Mouse (Mus musculus) hindlimb bud, embryonic 11.5 days (tissue): ENCODE data around the gene Fads2.

Source experiments
- DNase-seq: peaks from one replicate; pipeline ENCODE4 v3.0.0-alpha.2; 2012; ENCODE audit warnings: low read depth, low spot score; ENCODE audit errors: extremely low spot score

Gene Fads2

GRCm38 (mm10) chr19:10104234-10104633 is 2.7 kb upstream of the Fads2 start:
- no peak for DNase-seq

GRCm38 (mm10) chr19:10102054-10102700 is 631 bp upstream of the Fads2 start:
- DNase-seq = no peak

DNA sequence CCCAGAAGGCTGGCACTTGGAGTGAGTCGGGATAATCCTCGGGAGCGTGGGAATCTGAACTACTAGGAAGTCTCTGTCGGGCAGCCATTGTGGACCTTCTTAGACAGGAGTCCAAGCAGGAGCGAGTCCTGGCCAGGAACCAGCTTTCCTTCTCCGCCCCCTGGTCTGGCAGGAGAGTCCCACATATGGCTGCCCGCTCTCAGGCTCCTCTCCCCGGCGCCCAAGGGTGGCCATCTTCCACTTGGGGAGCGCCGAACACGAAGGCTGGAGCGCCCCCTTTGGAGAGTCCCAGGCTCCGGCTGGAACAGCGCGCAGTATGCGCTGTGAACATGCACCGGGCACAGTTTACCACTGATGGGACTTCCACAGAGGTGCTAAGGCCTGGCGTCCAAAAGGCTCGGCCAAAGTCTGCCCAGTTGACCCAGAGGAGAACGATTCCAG is 895 bp downstream of the Fads2 start:
- DNase-seq = no peak

DNA sequence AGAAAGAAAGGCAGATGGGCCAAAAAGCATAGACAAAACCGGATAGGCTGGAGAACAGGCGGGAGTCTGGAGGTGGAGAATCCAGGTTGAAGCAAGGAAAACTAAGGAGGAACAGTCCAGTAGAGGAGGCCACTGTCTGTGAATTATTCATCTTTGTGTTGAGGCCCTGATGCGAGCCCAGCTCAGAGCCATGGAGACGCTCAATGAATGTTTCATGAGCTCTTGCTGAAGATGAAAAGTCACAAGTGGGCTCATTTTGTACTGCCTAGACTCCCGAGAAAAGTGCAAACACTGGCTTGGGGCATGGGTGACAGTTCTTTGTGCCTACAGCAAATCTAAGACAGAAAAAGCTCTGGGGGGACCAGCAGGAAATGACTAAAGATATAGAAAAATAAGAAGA is 3.7 kb downstream of the Fads2 start:
- DNase-seq = no peak

- DNase-seq = no peak
Observed at GRCm38 (mm10) chr19:10096371-10096876, 5.1 kb downstream of the Fads2 start.

DNA sequence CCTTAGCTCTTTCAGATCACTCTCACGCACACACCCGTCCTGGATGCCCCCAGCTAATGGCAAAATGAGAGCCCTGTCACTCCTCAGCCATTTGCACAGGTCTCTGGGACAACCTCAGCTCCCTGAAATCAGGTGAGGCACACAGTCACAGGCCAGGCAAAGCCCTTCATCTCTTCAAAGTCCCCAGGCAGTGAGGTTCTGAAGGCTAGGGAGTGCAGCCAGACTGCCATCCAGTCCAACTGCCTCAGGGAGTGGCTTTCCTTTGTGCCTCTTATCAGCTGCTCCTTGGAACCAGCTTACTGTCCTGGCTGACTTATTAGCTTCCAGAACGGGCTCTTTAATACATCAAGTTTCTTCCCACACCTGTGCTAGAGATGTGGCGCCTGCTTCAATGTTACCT is 6.9 kb downstream of the Fads2 start:
- DNase-seq = no peak

DNA sequence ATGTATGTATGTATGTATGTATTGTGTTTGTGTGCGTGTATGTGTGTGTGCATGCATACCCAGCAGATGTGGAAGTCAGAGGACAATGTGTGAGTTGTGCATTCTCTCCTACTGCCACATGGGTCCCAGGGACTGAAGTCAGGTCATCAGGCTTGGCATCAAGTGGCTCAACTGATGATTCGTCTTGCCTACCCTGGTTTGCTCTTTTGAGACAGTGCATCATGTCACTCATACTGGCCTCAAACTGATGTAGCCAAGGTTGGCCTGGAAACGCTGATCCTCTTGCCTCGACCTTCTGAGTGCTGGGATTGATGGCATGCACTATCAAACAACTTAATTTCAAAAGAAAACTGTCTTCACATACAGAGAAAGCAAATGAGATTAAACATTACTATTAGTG is 7.7 kb downstream of the Fads2 start:
- DNase-seq = no peak

- DNase-seq = no peak
Observed at GRCm38 (mm10) chr19:10086976-10087375, 14.6 kb downstream of the Fads2 start.

DNA sequence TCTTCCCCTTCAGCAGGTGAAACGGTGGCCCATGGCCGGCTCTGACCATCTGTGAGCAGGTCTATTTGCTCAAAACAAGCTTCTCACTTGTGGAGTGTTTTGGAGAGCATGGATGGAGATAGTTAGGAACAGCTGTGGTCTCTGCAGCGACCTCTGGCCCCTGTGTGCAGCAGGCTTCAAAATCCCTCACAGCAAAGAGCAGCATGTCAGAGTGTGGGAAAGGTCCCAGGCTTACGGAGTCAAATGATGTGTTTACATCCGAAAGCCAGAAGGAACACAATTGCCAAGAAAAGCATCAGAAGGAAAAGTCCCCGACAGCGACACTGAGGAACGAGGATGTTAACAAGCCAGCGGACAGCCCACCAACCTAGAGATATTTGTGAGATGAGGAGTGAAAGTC is 16.1 kb downstream of the Fads2 start:
- DNase-seq = no peak

DNA sequence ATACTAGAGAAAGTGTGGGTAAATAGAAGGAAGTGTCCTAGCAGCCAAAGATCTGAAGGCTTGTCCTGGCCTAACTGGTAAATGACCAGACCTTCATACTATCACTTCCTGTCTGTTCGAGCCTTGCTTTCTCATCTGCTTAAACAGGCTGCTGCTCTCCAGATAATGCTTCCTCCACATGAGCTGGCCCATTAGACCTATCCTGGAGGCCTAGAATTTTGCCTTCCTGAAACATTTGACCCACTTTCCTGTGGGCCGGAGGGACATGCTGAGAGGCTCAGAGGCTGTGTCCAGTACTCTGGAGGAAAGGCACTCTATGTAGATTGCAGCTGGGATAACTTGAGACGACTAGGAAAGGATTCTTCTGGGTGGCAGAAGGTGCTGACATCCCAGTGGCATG is 19.4 kb downstream of the Fads2 start:
- no peak for DNase-seq

DNA sequence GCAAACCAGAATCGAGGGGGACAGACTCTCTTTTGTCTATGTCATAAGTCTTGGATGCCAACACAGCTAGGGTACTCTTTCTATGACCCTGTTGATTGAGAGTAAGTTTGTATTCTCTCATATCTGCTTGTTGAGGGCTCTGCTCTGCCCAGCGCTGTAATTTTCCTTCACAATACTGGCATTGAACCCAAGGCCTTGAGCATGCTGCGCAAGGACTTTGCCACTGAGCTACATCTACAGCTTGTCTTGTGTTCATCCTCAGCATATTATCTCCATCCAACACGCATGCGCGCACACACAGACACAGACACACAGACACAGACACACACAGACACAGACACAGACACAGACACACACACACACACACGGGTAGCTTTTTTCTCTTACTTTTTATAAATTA is 21.2 kb downstream of the Fads2 start:
- no peak for DNase-seq

DNA sequence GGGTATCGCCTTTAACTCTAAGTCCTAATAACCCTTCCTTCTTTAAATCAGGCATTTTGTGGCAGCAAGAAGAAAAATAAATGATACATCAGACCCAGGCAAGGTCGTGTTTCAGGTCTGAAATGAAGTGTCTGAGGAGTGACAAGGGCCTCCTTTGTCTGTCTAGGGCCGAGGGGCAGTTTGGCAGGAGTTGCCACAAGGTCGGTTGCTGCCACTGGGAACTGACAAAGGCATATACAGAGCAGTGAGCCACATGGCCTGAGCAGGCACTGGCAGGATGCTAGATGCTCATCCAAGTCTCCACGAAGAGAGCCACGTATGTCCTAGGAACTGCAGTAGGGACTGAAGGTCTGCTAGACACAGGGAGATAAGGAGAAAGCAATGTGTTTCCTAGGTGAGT is 23.2 kb downstream of the Fads2 start:
- DNase-seq = no peak

- DNase-seq = no peak
Observed at GRCm38 (mm10) chr19:10073145-10073544, 28.4 kb downstream of the Fads2 start.

DNA sequence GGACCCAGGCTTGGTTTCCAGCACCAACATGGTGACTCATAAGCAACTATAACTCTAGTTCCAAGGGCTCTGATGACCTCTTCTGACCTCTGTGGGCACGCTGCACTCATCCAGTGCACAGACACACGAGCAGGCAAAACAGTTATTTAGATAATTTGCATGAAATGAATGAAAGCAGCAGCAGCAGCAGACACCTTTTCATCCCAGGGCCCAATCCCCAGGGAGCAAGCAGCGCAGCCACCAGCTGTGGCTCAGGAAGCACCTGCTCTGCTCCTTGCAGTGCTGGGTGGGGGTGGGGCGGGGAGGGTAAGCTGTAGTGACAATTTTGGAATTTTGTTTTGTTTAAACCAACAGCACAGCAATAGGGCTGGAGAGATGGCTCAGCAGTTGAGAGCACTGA is 29.7 kb downstream of the Fads2 start:
- DNase-seq = no peak

GRCm38 (mm10) chr19:10071166-10071565 is 30.4 kb downstream of the Fads2 start:
- DNase-seq = no peak

- DNase-seq = no peak
Observed at GRCm38 (mm10) chr19:10070186-10070980, 31.2 kb downstream of the Fads2 start.

DNA sequence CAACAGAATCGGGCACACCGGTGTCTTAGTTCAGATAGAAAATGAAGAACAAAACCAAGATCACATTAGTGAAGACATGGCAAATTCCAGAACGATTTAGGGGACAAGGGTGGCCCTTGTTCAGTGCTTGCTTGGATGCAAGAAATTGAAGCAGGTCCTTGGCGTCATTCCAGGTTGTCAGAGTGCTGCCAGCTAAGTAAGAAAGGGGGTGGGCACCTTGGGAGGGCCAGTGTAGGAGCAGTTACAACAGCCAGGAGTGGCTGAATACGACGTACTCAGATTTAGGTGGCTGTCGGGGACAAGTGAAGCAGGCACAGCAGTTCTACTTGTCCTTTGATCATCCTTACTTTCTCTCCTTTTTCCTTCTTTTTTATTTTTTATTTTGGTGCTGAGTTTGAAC is 33.8 kb downstream of the Fads2 start:
- DNase-seq = no peak

- no peak for DNase-seq
Observed at GRCm38 (mm10) chr19:10066502-10066901, 35.0 kb downstream of the Fads2 start.

DNA sequence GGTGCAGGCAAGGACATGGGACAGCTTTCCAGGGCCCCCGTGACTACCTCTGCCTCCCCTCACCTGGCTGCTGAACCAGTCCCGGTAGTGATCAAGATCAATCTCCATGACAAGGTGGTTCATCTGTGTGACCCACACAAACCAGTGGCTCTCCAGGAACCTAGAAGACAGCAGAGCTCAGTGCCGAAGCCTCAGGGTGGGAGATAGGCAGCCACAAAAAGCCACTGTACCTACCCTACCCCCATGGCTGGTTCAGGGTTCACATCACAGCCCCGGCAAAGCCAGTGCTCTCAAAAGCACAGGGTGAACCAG is 35.4 kb downstream of the Fads2 start:
- no peak for DNase-seq

DNA sequence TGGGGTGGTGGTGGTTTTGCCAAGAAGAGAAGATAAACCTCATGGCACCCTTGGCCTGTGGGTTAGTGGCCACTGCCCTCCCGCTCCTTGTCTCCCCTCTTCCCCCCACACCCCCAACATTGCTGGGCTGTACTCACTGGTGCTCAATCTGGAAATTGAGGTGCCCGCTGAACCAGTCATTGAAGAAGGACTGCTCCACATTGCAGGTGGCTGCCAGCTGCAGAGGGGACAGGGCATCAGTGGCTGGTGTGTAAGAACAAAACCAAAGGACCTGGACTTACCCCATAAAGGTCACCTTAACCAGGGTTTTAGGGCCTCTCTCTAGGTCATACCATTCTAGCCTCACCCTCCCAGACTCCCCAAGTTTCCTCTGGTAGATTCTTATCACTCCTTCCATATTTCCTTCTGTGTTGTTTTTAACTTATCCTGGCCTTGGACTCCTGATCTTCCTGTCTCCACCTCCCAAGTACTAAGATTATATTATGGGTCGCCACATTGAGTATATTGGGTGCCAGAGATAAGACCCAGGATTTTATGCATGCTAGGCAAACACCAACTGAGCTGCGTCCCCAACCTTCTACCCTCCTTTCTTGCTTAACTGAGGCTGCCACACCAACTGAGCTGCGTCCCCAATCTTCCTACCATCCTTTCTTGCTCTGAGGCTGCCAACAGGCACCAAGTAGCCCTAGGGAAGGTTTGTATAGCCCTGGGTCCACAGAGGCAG is 35.9 kb downstream of the Fads2 start:
- no peak for DNase-seq

- no peak for DNase-seq
Observed at GRCm38 (mm10) chr19:10064173-10065012, 37.2 kb downstream of the Fads2 start.
